Mouse (Mus musculus): Measurements from ENCODE around the gene Hyls1.

GRCm38 (mm10) chr9:35516711-35517110 lies 53.5 kb downstream of the Hyls1 start:
- TF ChIP-seq CTCF (IDR thresholded peaks at IDR 0.05; ENCODE audit: insufficient read depth, low read depth, low read length) (no peak), POLR2A (IDR thresholded peaks at IDR 0.05; ENCODE audit: insufficient read depth, low read depth, low read length) (no peak)
